Mouse (Mus musculus) kidney, postnatal 0 days (tissue): Measurements from ENCODE around the gene Ehbp1l1. TPM values are rescaled to one million over a fixed set of nuclear protein-coding genes. Genes with fewer than 3 reads are reported as not detected.

Experiments
- ATAC-seq: fragments of 200-750 bp; cut with Nextera tagmentation; replicated peaks from 2 replicates; pipeline ENCODE4 v1.8.0; 2017; ENCODE audit warnings: low read depth, moderate number of reproducible peaks, moderate TSS enrichment, moderate library complexity; ENCODE audit not compliant: low FRiP score
- DNase-seq: peaks from one replicate; pipeline ENCODE4 v3.0.0-alpha.2; 2016; ENCODE audit warnings: low spot score
- H3K27ac ChIP-seq: fragments of 300-500 bp; sonication (generic); 2 replicates; pipeline ENCODE4 v1.5.1; 2014; ENCODE audit warnings: mild to moderate bottlenecking
- H3K27me3 ChIP-seq: fragments of 300-500 bp; sonication (generic); 2 replicates; pipeline ENCODE4 v1.6.1; 2014; ENCODE audit warnings: low read length, mixed read lengths; ENCODE audit not compliant: insufficient read depth
- H3K36me3 ChIP-seq: fragments of 300-500 bp; sonication (generic); 2 replicates; pipeline ENCODE4 v1.6.1; 2014; ENCODE audit warnings: low read length, mixed read lengths; ENCODE audit not compliant: insufficient read depth
- H3K4me1 ChIP-seq: fragments of 300-500 bp; sonication (generic); replicated peaks from 2 replicates; pipeline ENCODE4 v1.6.1; 2014; ENCODE audit warnings: antibody characterized with exemption, low read length, mixed read lengths; ENCODE audit not compliant: insufficient read depth
- H3K4me2 ChIP-seq: fragments of 300-500 bp; sonication (generic); 2 replicates; pipeline ENCODE4 v1.6.1; 2014; ENCODE audit warnings: mild to moderate bottlenecking, low read length, moderate library complexity, mixed read lengths
- H3K4me3 ChIP-seq: fragments of 300-500 bp; sonication (generic); replicated peaks from 2 replicates; pipeline ENCODE4 v1.5.1; 2014; ENCODE audit warnings: low read depth, low read length
- H3K9ac ChIP-seq: fragments of 300-500 bp; sonication (generic); 2 replicates; pipeline ENCODE4 v1.6.1; 2014; ENCODE audit warnings: low read depth, low read length
- H3K9me3 ChIP-seq: fragments of 300-500 bp; sonication (generic); replicated peaks from 2 replicates; pipeline ENCODE4 v1.6.1; 2016; ENCODE audit warnings: low read length, inconsistent platforms, mixed read lengths
- CTCF ChIP-seq: IDR thresholded peaks from 2 replicates; pipeline ENCODE4 v1.5.1; 2016; ENCODE audit warnings: antibody characterized with exemption, low read depth, mild to moderate bottlenecking, moderate library complexity
- WGBS: fragments of 180-500 bp; shearing (Covaris S2); extraction: QIAGEN DNeasy Blood & Tissue Kit; methylation state at CpG from one replicate; pipeline ENCODE4 v1.1.7; 2014; 5-methylcytosine and 5-hydroxymethylcytosine counted together
- polyA plus RNA-seq: library from polyadenylated mRNA; unstranded; fragments of >200 nt; fragmentation: Nextera tagmentation; extraction: Ambion mirVana; gene quantifications from 2 replicates; pipeline ENCODE4 v1.2.1, GENCODE M21; 2015

The Ehbp1l1 gene
- polyA plus RNA-seq, 1 experiment from 2014 or later: 14.3 TPM

DNA sequence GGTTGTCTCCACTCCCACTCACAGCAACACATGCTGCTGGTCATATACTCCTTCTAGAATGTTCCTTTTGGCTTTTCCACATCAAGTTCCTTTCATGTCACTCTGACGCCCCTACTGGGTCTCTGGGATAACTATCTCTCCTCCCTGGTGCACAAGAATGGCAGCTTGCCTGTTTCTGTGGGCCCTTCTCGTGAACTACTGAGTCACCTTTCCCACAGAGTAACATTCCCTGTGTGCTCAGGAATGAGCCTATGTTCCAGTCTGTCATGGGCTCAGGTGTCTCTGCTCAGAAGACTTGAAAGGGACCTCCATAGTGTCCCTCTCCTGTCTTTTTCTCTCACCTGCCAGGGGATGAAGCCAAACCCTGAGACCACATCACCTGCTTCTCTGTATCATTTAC is 13.3 kb upstream of the Ehbp1l1 start:
- H3K27ac ChIP-seq: 0 out of 2 replicates have a peak overlapping the region, but pooled peaks have one; percentile 84
- DNase-seq: no peak
- TF ChIP-seq CTCF: no peak
- no peak overlapping the region for H3K4me2 ChIP-seq
- no peak for ATAC-seq
- peaks cover 24% of the 10 kb centered on the region for H3K4me1 ChIP-seq
- no peak overlapping the region for H3K9ac ChIP-seq
- no peaks in the 10 kb centered on the region for H3K9me3 ChIP-seq
- no peaks in the 10 kb centered on the region for H3K27me3 ChIP-seq
- no peak overlapping the region for H3K4me3 ChIP-seq
- no peaks in the 10 kb centered on the region for H3K36me3 ChIP-seq
- 61% methylated on average over 2 of the region's 2 CpGs for WGBS

DNA sequence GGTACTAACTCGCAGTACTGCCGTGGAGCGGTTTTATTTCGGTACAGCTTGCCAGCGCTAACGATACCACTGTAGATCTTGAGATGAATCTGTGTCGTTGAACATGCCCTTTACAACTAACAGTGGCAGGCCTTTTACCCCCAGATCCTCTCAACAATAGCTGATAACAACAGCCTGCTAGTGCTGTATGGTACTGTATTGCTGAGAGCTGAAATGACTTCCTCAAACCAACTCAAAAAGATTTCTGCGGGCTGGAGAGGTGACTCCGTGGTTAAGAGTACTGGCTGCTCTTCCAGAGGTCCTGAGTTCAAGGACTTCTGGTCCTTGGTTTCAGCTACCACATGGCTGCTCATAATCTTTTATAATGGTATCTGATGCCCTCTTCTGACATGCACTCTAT is 8.2 kb upstream of the Ehbp1l1 start:
- DNase-seq (no peak), ATAC-seq (no peak)
- H3K27me3 ChIP-seq: no peaks in the 10 kb centered on the region
- no peak overlapping the region for H3K27ac ChIP-seq
- H3K4me1 ChIP-seq: peaks cover 14% of the 10 kb centered on the region
- WGBS: 86% methylated on average over 9 of the region's 9 CpGs
- H3K4me3 ChIP-seq: no peak overlapping the region
- H3K36me3 ChIP-seq: no peaks in the 10 kb centered on the region
- no peak overlapping the region for H3K9ac ChIP-seq
- H3K9me3 ChIP-seq: no peaks in the 10 kb centered on the region
- no peak overlapping the region for H3K4me2 ChIP-seq
- TF ChIP-seq CTCF: no peak

DNA sequence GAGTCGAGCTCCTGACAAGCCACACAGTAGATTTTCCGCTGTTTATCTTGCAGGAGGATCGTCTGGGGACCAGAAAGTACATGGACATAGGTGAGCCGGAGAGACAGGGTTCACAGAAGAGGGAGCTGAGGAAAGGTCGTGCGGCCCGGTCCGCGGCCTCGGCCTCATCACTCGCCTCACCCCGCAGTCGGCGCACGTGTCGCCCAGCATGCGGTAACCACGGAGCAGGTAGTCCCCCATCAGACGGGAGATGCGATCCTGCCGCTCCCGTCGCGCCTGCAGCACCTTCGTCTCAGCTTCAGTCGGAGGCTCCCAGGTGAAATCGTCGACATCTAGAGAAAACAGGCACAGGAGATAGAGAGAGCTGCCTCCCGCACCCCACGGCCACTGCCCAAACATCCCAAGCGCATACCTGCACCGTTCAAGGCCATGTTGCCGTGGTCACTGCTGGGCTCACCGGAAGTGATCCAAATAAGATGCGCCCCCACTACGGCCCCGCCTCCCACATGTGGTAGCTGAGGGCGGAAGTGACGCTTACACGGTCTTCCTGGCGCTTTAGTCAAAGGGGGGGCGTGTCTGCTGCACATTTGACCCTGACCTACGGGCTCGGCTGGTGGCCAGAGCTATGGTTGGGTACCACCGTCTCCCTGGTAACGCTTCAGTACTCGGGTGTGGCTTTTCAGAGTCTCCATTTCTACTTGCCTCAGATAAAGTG is 5.3 kb upstream of the Ehbp1l1 start:
- Histone ChIP-seq H3K9me3 (no peaks in the 10 kb centered on the region), H3K4me1 (peaks cover 33% of the 10 kb centered on the region), H3K27ac (no peak overlapping the region), H3K4me3 (peak overlapping the region; percentile 66), H3K4me2 (peak overlapping the region; percentile 95), H3K36me3 (no peaks in the 10 kb centered on the region), H3K9ac (peak overlapping the region; percentile 69), H3K27me3 (no peaks in the 10 kb centered on the region)
- no peak for TF ChIP-seq CTCF
- WGBS: under 1% methylated on average over 47 of the region's 47 CpGs
- ATAC-seq: peak; percentile 87
- peak; percentile 98 for DNase-seq

DNA sequence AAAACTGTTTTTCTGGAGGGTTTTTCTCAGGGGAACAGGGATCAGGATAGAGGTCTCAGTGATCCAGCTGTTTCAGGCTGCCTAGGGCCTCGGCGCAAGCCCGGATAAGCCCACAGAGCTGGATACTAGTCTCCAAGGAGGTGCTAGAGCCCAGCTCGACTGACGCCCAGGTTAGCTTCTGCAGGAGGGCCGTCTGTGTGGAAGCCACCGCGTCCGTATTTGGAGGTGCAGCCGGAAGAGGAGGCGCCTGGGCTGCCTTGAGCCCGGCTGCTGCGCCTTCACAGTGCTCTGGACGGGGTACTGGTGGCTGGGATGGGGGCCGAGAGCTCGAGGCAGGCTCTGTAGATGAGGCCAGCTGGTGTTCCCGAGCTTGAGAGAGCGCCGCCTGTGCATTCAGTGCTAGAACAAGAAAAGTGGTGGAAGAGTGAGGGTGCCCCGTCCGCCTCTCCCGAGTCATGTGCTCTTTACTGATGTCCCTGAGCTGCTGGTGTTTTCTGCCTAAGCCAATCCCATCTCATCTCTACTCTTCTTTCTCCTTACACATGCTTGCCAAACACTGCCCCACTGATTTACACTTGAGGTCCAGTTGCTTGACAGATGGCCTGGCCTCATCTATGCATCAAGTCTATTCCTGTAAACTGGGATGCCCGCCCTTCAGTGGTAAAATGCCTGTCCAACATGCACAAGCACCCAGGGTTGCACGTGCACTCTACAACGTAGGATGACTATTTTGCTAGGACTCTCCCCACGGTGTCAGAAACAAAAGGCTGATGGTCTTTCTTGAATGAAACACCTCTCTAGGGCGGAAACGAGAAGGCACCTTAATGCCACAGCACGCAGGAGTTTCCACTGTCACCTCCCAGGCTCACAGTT is 4.4 kb upstream of the Ehbp1l1 start:
- DNase-seq (no peak), ATAC-seq (no peak)
- no peaks in the 10 kb centered on the region for H3K36me3 ChIP-seq
- no peaks in the 10 kb centered on the region for H3K27me3 ChIP-seq
- H3K9ac ChIP-seq: peak overlapping the region; percentile 69; the same call in 1 of the 2 replicates
- 77% methylated on average over 29 of the region's 29 CpGs for WGBS
- H3K9me3 ChIP-seq: no peaks in the 10 kb centered on the region
- peak overlapping the region; percentile 66 for H3K4me3 ChIP-seq
- H3K27ac ChIP-seq: no peak overlapping the region
- no peak for TF ChIP-seq CTCF
- H3K4me2 ChIP-seq: peak overlapping the region; percentile 95
- peaks cover 35% of the 10 kb centered on the region for H3K4me1 ChIP-seq

DNA sequence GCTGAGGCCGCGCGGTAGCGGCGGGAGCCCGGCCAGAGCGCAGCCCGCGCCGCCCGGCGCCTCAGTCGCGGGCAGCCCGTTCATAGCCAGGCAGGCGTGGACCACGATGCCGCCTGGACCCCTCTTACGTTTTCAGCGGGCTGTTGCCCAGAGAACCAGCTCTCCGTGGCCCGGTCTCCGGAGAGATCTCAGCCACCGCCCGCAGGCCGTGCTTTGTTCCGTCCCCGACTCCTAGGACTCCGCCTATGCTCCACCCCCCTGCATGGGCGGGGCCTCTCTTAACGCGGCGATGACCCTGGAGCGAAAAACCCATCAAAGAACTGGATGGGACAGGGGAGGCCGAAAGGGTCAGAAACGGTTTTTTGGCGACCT is 3.3 kb upstream of the Ehbp1l1 start, which contains the start of gene Fam89b:
Gene Fam89b, minus strand, starts transcription at position 210 of the 372 bp plus-strand sequence.
- H3K27ac ChIP-seq: peak within 1 kb of the TSS; percentile 84
- peak within 1 kb of the TSS; percentile 92 for H3K9ac ChIP-seq
- H3K9me3 ChIP-seq: no peaks in the 10 kb centered on the region
- TF ChIP-seq CTCF: no peak
- peaks cover 41% of the 10 kb centered on the region for H3K4me1 ChIP-seq
- H3K27me3 ChIP-seq: no peaks in the 10 kb centered on the region
- under 1% methylated on average over 34 of the region's 37 CpGs for WGBS
- H3K4me2 ChIP-seq: peak within 1 kb of the TSS; percentile 70
- H3K36me3 ChIP-seq: no peaks in the 10 kb centered on the region
- peak within 1 kb of the TSS; percentile 85 for H3K4me3 ChIP-seq
- DNase-seq: peak; percentile 95
- ATAC-seq: peak; percentile 53
